Mouse (Mus musculus): ENCODE results near the gene Ldhc. TPM values are rescaled to one million over a fixed set of nuclear protein-coding genes. Genes with fewer than 3 reads are reported as not detected.
A peak's percentile ranks its signal among the peaks of the same experiment; 100 is the strongest.
"Not testable (repeated sequence)": the region's sequence is repeated elsewhere in the genome, so short reads cannot be mapped to it uniquely, and the experiment has no call there.

The Ldhc gene
- total RNA-seq (2021): not detected
- long read RNA-seq, experiment 1: 0 reads
- long read RNA-seq, experiment 2: 0 reads

- DNase-seq (ENCODE audit: low spot score in 2 of 2): no peak
These were observed at the start of gene Ldhc for GRCm38 (mm10) chr7:46860996-46861395. TSS of gene Ldhc (plus strand) at chr7:46861203.

GRCm38 (mm10) chr7:46814012-46814411 lies 47.0 kb upstream of the Ldhc start:
- DNase-seq (ENCODE audit: low spot score in 2 of 2): no peak

GRCm38 (mm10) chr7:46820876-46821632 lies 39.9 kb upstream of the Ldhc start:
- not testable (repeated sequence) for DNase-seq (ENCODE audit: low spot score in 2 of 2)

- no peak for DNase-seq (ENCODE audit: low spot score in 2 of 2)
These were observed 33.8 kb upstream of the Ldhc start for GRCm38 (mm10) chr7:46827046-46827802.

- DNase-seq (ENCODE audit: low spot score in 2 of 2): no peak
These were observed 33.2 kb upstream of the Ldhc start for GRCm38 (mm10) chr7:46827803-46828184.

GRCm38 (mm10) chr7:46829911-46830310 lies 31.1 kb upstream of the Ldhc start:
- DNase-seq (ENCODE audit: low spot score in 2 of 2): no peak

GRCm38 (mm10) chr7:46830799-46831590 lies 30.0 kb upstream of the Ldhc start:
- DNase-seq (ENCODE audit: low spot score in 2 of 2): no peak

- DNase-seq (ENCODE audit: low spot score in 2 of 2): no peak
These were observed 29.3 kb upstream of the Ldhc start for GRCm38 (mm10) chr7:46831693-46832092.

GRCm38 (mm10) chr7:46832112-46832810 lies 28.7 kb upstream of the Ldhc start:
- not testable (repeated sequence) for DNase-seq (ENCODE audit: low spot score in 2 of 2)

- no peak for DNase-seq (ENCODE audit: low spot score in 2 of 2)
These were observed 27.7 kb upstream of the Ldhc start for GRCm38 (mm10) chr7:46833266-46833665.

- DNase-seq (ENCODE audit: low spot score in 2 of 2): no peak
These were observed 27.2 kb upstream of the Ldhc start for GRCm38 (mm10) chr7:46833670-46834255.

- no peak for DNase-seq (ENCODE audit: low spot score in 2 of 2)
These were observed 25.9 kb upstream of the Ldhc start for GRCm38 (mm10) chr7:46834994-46835610.

GRCm38 (mm10) chr7:46836357-46836756 lies 24.6 kb upstream of the Ldhc start:
- no peak for DNase-seq (ENCODE audit: low spot score in 2 of 2)

- DNase-seq (ENCODE audit: low spot score in 2 of 2): no peak
These were observed 23.9 kb upstream of the Ldhc start for GRCm38 (mm10) chr7:46837073-46837472.

- peak; percentile 31 to 43 for DNase-seq (ENCODE audit: low spot score in 2 of 2)
These were observed 22.8 kb upstream of the Ldhc start for GRCm38 (mm10) chr7:46838104-46838671.

GRCm38 (mm10) chr7:46838891-46839302 lies 22.1 kb upstream of the Ldhc start:
- DNase-seq (ENCODE audit: low spot score in 2 of 2): peak; percentile 40 to 72

- no peak for DNase-seq (ENCODE audit: low spot score in 2 of 2)
These were observed 21.6 kb upstream of the Ldhc start for GRCm38 (mm10) chr7:46839446-46839845.

- DNase-seq (ENCODE audit: low spot score in 2 of 2): no peak
These were observed 21.1 kb upstream of the Ldhc start for GRCm38 (mm10) chr7:46839861-46840260.

- DNase-seq (ENCODE audit: low spot score in 2 of 2): no peak
These were observed 20.7 kb upstream of the Ldhc start for GRCm38 (mm10) chr7:46840326-46840725.
